14 mouse cellular contexts compared by ENCODE assay signal in genomic region chr17:83010845-83011244, GRCm38 (mm10).
DNase-seq lines count a peak whose midpoint lies in the region; ATAC-seq lines count a peak whose summit lies in the region.
"Had no signal": no experiment of that assay in that cellular context is flagged by ENCODE, and none has a peak within 500 bp of the region (broad histone marks: within the 10 kb centered on the region; RNA-seq: fewer than 3 reads in every experiment).

No protein-coding gene starts in this region.

- H3K27me3 ChIP-seq in embryonic facial prominence, embryonic 11.5 days (ENCODE audit: control insufficient read depth, insufficient read depth, low read length), result no peaks in the 10 kb centered on the region
- peaks cover 5% of the 10 kb centered on the region; the same call in 1 of the 2 replicates for H3K27me3 ChIP-seq in midbrain, embryonic 13.5 days
- H3K27me3 ChIP-seq: embryonic facial prominence, embryonic 12.5 days; forebrain, embryonic 15.5 days had no signal

- H3K36me3 ChIP-seq in embryonic facial prominence, embryonic 11.5 days (replicated peaks; ENCODE audit: control insufficient read depth, insufficient read depth, low read depth, low read length), result no peaks in the 10 kb centered on the region
- no peaks in the 10 kb centered on the region for H3K36me3 ChIP-seq in midbrain, embryonic 13.5 days
- H3K36me3 ChIP-seq: embryonic facial prominence, embryonic 12.5 days; forebrain, embryonic 15.5 days; limb, embryonic 12.5 days had no signal

- H3K4me1 ChIP-seq in embryonic facial prominence, embryonic 11.5 days (ENCODE audit: control insufficient read depth, insufficient read depth, low read length), result no peaks in the 10 kb centered on the region
- no peaks in the 10 kb centered on the region for H3K4me1 ChIP-seq in midbrain, embryonic 13.5 days (replicated peaks)
- H3K4me1 ChIP-seq: embryonic facial prominence, embryonic 12.5 days; forebrain, embryonic 15.5 days; limb, embryonic 12.5 days had no signal

- H3K27ac ChIP-seq in embryonic facial prominence, embryonic 11.5 days (replicated peaks; ENCODE audit: low read depth, low read length), result no peak overlapping the region
- no peak overlapping the region for H3K27ac ChIP-seq in midbrain, embryonic 13.5 days
- H3K27ac ChIP-seq: embryonic facial prominence, embryonic 12.5 days; forebrain, embryonic 15.5 days; limb, embryonic 12.5 days had no signal

- WGBS in embryonic facial prominence, embryonic 11.5 days, result 79% methylated on average over 1 of the region's 1 CpGs
- 90% methylated on average over 1 of the region's 1 CpGs for WGBS in midbrain, embryonic 13.5 days

- no peaks in the 10 kb centered on the region for H3K9me3 ChIP-seq in embryonic facial prominence, embryonic 11.5 days (replicated peaks; ENCODE audit: control insufficient read depth, low read length)
- no peaks in the 10 kb centered on the region for H3K9me3 ChIP-seq in midbrain, embryonic 13.5 days
- H3K9me3 ChIP-seq: embryonic facial prominence, embryonic 12.5 days; forebrain, embryonic 15.5 days; limb, embryonic 12.5 days had no signal

- H3K9ac ChIP-seq in embryonic facial prominence, embryonic 11.5 days (replicated peaks; ENCODE audit: low read length), result no peak overlapping the region
- H3K9ac ChIP-seq in midbrain, embryonic 13.5 days (replicated peaks), result no peak overlapping the region
- H3K9ac ChIP-seq: embryonic facial prominence, embryonic 12.5 days; forebrain, embryonic 15.5 days; limb, embryonic 12.5 days had no signal

- ATAC-seq in embryonic facial prominence, embryonic 11.5 days (replicated peaks; ENCODE audit: insufficient number of reproducible peaks, low FRiP score, low TSS enrichment, low read depth), result no peak
- no peak for ATAC-seq in midbrain, embryonic 13.5 days
- ATAC-seq in erythroblast, adult 5-6 weeks (replicated peaks; ENCODE audit: low FRiP score, poor library complexity, severe bottlenecking), result no peak
- ATAC-seq: forebrain, embryonic 15.5 days; midbrain, embryonic 16.5 days had no signal

- DNase-seq in lung, postnatal 36 days, result peak; percentile 18
- DNase-seq in lung, adult 18-20 months, result no peak
- DNase-seq in ZHBTc4 (ENCODE audit: low read depth, low spot score), result peak; percentile 39
- peak; percentile 82 for DNase-seq in embryonic facial prominence, embryonic 11.5 days (ENCODE audit: low spot score)
- peak; percentile 71 for DNase-seq in retina, embryonic 14.5 days (ENCODE audit: low spot score)
- no peak for DNase-seq in left cerebral cortex, adult 8-10 months (ENCODE audit: low spot score in 2 of 2)
- DNase-seq: kidney, adult 2 months; lung, postnatal 10 days had no signal

- no peak overlapping the region for H3K4me2 ChIP-seq in embryonic facial prominence, embryonic 11.5 days (ENCODE audit: low read depth, low read length)
- H3K4me2 ChIP-seq in midbrain, embryonic 13.5 days (replicated peaks), result no peak overlapping the region
- H3K4me2 ChIP-seq: embryonic facial prominence, embryonic 12.5 days; forebrain, embryonic 15.5 days; limb, embryonic 12.5 days had no signal

- H3K4me3 ChIP-seq in embryonic facial prominence, embryonic 11.5 days (ENCODE audit: low read depth, low read length), result no peak overlapping the region
- no peak overlapping the region for H3K4me3 ChIP-seq in midbrain, embryonic 13.5 days (replicated peaks)
- H3K4me3 ChIP-seq: embryonic facial prominence, embryonic 12.5 days; forebrain, embryonic 15.5 days; limb, embryonic 12.5 days had no signal

Comparison
In these comparisons a context has a peak if more than half of its experiments do, and no peak if none do; other contexts are left out.
1. DNase-seq: peak in lung, postnatal 36 days (single experiment), ZHBTc4 (single experiment), embryonic facial prominence, embryonic 11.5 days (single experiment) and retina, embryonic 14.5 days (single experiment); none in lung, adult 18-20 months (0 of 2) and left cerebral cortex, adult 8-10 months (0 of 2).